Mouse (Mus musculus): ENCODE results near the gene Pced1b. TPM values are rescaled to one million over a fixed set of nuclear protein-coding genes. Genes with fewer than 3 reads are reported as not detected.

Gene Pced1b
- total and polyA plus RNA-seq, 3 experiments: 3.6 to 3.9 (median 3.8) TPM

DNA sequence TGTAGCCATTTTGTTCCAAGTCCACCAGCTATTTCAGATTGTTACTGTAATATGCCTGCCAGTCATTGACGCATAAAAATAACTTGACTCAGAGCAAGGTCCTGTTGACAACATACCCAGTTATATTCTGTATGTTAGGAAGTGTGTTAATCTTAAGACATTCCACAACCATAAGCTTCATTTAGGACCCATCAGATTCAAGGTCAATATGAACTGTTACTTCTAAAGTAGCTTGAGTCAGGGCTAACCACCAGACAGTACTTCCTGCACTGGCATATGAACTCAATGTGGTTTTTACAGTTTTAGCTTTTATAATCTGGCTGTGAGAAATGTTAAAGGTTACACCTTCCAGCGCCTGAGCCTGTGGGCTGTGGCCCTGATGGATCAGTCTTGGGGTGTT, 173.4 kb downstream of the Pced1b start:
- H3K9ac ChIP-seq (ENCODE audit: low read depth, low read length): no peak overlapping the region
- intact Hi-C loops (cut with DNase I): no loop called here
- no peak overlapping the region for H3K4me3 ChIP-seq
- no peaks in the 10 kb centered on the region for H3K79me2 ChIP-seq (replicated peaks; ENCODE audit: control insufficient read depth, insufficient read depth, low read length)
- TF ChIP-seq EP300 (IDR thresholded peaks at IDR 0.05; ENCODE audit: insufficient read depth, low read depth, low read length) (no peak), POLR2A (IDR thresholded peaks at IDR 0.05; ENCODE audit: insufficient read depth, low read depth, low read length) (no peak), CTCF (IDR thresholded peaks at IDR 0.05) (no peak)
- no peaks in the 10 kb centered on the region for H3K36me3 ChIP-seq (ENCODE audit: control insufficient read depth, insufficient read depth, low read length)
- H3K4me1 ChIP-seq (ENCODE audit: control insufficient read depth, insufficient read depth, low read length): no peaks in the 10 kb centered on the region
- WGBS: 91% methylated on average over 2 of the region's 2 CpGs
- no peak overlapping the region for H3K27ac ChIP-seq
- H3K27me3 ChIP-seq (ENCODE audit: control insufficient read depth, insufficient read depth, low read length): no peaks in the 10 kb centered on the region
- DNase-seq: no peak

DNA sequence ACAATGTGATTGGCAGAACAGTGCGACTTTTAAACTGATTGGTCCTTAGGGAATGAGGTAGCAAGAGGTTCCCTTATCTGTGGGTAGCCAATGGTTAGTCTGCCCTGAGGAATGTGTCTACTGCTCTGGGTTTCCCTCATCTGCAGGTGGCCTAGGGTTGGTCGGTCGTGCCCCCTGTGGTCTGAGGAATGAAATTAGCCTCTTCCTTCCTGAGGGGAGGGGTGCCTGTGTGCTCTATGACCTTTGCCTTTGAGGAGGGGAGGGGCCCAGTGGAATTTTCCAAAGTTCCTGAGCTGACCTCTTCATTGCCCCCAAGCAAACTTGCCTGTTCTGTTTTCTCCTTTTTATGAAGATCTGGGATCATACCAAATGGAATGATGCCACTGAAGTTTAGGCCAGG, 174.6 kb downstream of the Pced1b start:
- intact Hi-C loops (cut with DNase I): no loop called here
- Histone ChIP-seq H3K36me3 (ENCODE audit: control insufficient read depth, insufficient read depth, low read length) (no peaks in the 10 kb centered on the region), H3K27ac (no peak overlapping the region), H3K4me3 (no peak overlapping the region), H3K9ac (ENCODE audit: low read depth, low read length) (no peak overlapping the region), H3K4me1 (ENCODE audit: control insufficient read depth, insufficient read depth, low read length) (no peaks in the 10 kb centered on the region), H3K79me2 (replicated peaks; ENCODE audit: control insufficient read depth, insufficient read depth, low read length) (no peaks in the 10 kb centered on the region), H3K27me3 (ENCODE audit: control insufficient read depth, insufficient read depth, low read length) (no peaks in the 10 kb centered on the region)
- no peak for DNase-seq
- WGBS: 56% methylated on average over 3 of the region's 3 CpGs
- TF ChIP-seq POLR2A (IDR thresholded peaks at IDR 0.05; ENCODE audit: insufficient read depth, low read depth, low read length) (no peak), CTCF (IDR thresholded peaks at IDR 0.05) (no peak), EP300 (IDR thresholded peaks at IDR 0.05; ENCODE audit: insufficient read depth, low read depth, low read length) (no peak)

DNA sequence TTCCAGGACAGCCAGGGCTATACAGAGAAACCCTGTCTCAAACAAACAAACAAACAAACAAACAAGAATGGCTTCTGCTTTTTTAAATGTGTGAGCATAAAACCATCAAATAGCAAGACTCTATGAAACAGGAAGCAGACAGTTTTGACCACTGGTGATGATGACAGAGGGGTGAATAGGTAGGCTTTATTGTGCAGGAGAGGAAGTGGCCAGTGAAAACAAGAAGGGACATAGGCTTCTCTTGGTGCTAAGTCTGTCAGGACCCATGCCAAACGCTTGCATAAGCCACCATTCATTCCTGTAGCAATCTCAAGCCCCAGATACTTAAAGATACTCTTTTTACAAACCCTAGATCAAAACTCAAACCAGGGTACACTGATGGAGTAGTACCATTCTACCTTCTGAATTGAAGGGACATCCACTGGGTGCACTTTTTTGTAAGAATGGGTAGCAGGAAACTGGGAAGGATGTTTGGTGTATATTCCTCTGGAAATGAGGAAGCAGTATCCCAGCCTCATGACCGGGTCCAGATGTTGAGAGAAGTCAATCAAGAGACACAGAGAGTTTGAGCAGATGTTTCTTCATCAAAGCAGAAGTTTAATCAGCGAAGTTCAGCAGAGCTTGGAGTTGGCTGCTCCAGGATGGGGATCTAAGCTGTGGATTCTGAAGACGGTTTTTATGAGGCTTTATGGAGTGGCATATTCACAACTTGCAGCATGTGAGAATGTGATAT, 175.5 kb downstream of the Pced1b start:
- DNase-seq: no peak

DNA sequence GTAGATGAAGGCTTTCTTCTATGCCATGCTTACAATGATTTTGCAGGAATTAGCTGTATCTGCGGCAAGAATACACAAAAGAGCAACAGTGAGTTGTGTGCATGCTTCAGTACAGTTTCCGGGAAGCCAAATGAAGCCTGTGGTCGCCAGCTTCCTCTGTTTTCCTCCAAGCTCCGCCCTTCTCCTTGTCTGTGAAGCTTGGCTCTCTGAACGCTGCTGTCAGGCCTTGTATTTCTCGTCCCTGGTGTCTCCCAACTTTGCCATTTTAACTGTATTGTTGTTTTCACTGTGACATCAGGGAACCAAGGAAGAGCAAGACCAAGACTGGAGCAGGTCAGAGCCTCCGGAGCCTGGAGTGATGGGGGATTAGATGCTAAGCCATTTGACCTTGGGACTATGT, 177.5 kb downstream of the Pced1b start:
- intact Hi-C loops (cut with DNase I): no loop called here
- WGBS: 36% methylated on average over 7 of the region's 7 CpGs
- TF ChIP-seq EP300 (IDR thresholded peaks at IDR 0.05; ENCODE audit: insufficient read depth, low read depth, low read length): no peak
- no peak for TF ChIP-seq POLR2A (IDR thresholded peaks at IDR 0.05; ENCODE audit: insufficient read depth, low read depth, low read length)
- TF ChIP-seq CTCF (IDR thresholded peaks at IDR 0.05): no peak
- Histone ChIP-seq H3K79me2 (replicated peaks; ENCODE audit: control insufficient read depth, insufficient read depth, low read length) (no peaks in the 10 kb centered on the region), H3K4me1 (ENCODE audit: control insufficient read depth, insufficient read depth, low read length) (no peaks in the 10 kb centered on the region), H3K9ac (ENCODE audit: low read depth, low read length) (no peak overlapping the region), H3K27me3 (ENCODE audit: control insufficient read depth, insufficient read depth, low read length) (no peaks in the 10 kb centered on the region), H3K36me3 (ENCODE audit: control insufficient read depth, insufficient read depth, low read length) (no peaks in the 10 kb centered on the region), H3K4me3 (no peak overlapping the region), H3K27ac (no peak overlapping the region)
- DNase-seq: peak in 1 of 2 experiments; percentile 33

More for the DNA sequence above, 175.5 kb downstream of the Pced1b start:
- Histone ChIP-seq H3K27ac (no peak overlapping the region), H3K27me3 (ENCODE audit: control insufficient read depth, insufficient read depth, low read length) (no peaks in the 10 kb centered on the region), H3K9ac (ENCODE audit: low read depth, low read length) (no peak overlapping the region), H3K4me3 (no peak overlapping the region), H3K36me3 (ENCODE audit: control insufficient read depth, insufficient read depth, low read length) (no peaks in the 10 kb centered on the region), H3K4me1 (ENCODE audit: control insufficient read depth, insufficient read depth, low read length) (no peaks in the 10 kb centered on the region), H3K79me2 (replicated peaks; ENCODE audit: control insufficient read depth, insufficient read depth, low read length) (no peaks in the 10 kb centered on the region)
- intact Hi-C loops (cut with DNase I): no loop called here
- WGBS: 53% methylated on average over 4 of the region's 4 CpGs
- no peak for TF ChIP-seq POLR2A (IDR thresholded peaks at IDR 0.05; ENCODE audit: insufficient read depth, low read depth, low read length)
- TF ChIP-seq EP300 (IDR thresholded peaks at IDR 0.05; ENCODE audit: insufficient read depth, low read depth, low read length): no peak
- no peak for TF ChIP-seq CTCF (IDR thresholded peaks at IDR 0.05)

DNA sequence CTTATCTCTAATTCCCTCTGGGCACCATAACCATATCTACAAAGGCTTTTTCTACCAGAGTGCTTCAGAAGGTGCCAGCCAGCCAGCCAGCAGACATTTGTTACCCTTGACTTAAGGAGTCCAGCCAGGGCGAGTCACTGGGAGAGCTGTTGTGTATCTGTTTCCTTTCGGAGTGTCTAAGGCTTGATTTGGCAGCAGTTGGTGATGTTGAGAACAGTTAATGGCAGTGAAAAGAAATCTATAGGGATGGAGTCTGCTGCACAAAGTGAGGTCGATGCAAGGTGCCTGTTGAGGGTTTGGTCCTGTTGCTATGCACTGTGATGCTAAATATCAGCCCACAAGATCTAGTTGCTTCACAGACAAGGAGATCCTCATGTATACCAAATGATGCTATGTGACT, 178.1 kb downstream of the Pced1b start:
- no peak for TF ChIP-seq CTCF (IDR thresholded peaks at IDR 0.05)
- TF ChIP-seq POLR2A (IDR thresholded peaks at IDR 0.05; ENCODE audit: insufficient read depth, low read depth, low read length): no peak
- no peak for TF ChIP-seq EP300 (IDR thresholded peaks at IDR 0.05; ENCODE audit: insufficient read depth, low read depth, low read length)
- Histone ChIP-seq H3K79me2 (replicated peaks; ENCODE audit: control insufficient read depth, insufficient read depth, low read length) (no peaks in the 10 kb centered on the region), H3K27me3 (ENCODE audit: control insufficient read depth, insufficient read depth, low read length) (no peaks in the 10 kb centered on the region), H3K36me3 (ENCODE audit: control insufficient read depth, insufficient read depth, low read length) (no peaks in the 10 kb centered on the region), H3K9ac (ENCODE audit: low read depth, low read length) (no peak overlapping the region), H3K4me1 (ENCODE audit: control insufficient read depth, insufficient read depth, low read length) (no peaks in the 10 kb centered on the region), H3K4me3 (no peak overlapping the region), H3K27ac (no peak overlapping the region)
- WGBS: 79% methylated on average over 3 of the region's 3 CpGs
- no peak for DNase-seq
- intact Hi-C loops (cut with DNase I): no loop called here

DNA sequence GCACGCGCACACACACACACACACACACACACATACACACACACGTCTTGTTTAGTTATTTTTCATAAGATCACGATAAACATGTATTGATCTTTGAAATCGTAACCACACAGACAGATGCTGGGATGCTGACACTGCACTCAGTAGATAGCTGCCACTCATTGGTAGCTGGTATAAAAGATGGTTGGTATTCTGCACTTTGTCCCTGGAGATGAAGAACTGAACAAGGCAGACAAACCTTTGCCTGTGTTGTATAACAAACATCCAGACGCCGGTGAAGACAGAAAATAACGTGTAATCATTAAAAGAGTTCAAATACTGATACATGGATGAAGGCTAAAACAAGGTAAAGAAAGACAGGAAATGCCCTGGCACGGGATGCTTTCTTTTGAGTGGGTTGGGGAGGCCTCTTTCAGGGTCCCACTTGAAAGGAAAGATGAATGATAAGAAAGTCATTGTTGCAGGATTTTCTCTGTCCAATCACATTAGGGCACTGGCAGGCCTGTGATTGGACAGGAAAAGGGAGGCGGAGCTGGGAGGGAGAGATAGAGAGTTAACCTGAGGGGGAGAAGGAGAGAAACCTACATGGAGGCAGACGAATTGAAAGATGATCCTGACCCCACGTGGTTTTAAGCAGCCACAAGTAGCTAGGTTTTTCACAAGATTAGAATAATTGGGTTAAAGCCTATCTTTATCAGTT, 182.4 kb downstream of the Pced1b start:
- H3K27ac ChIP-seq: no peak overlapping the region

More for the DNA sequence above, 182.4 kb downstream of the Pced1b start:
- H3K4me3 ChIP-seq: no peak overlapping the region
- no peak for DNase-seq
- TF ChIP-seq POLR2A (IDR thresholded peaks at IDR 0.05; ENCODE audit: insufficient read depth, low read depth, low read length) (no peak), CTCF (IDR thresholded peaks at IDR 0.05) (no peak), EP300 (IDR thresholded peaks at IDR 0.05; ENCODE audit: insufficient read depth, low read depth, low read length) (no peak)
- 76% methylated on average over 12 of the region's 12 CpGs for WGBS
- H3K79me2 ChIP-seq (replicated peaks; ENCODE audit: control insufficient read depth, insufficient read depth, low read length): no peaks in the 10 kb centered on the region
- no peaks in the 10 kb centered on the region for H3K27me3 ChIP-seq (ENCODE audit: control insufficient read depth, insufficient read depth, low read length)
- no peak overlapping the region for H3K9ac ChIP-seq (ENCODE audit: low read depth, low read length)
- no peaks in the 10 kb centered on the region for H3K4me1 ChIP-seq (ENCODE audit: control insufficient read depth, insufficient read depth, low read length)
- intact Hi-C loops (cut with DNase I): no loop called here
- H3K36me3 ChIP-seq (ENCODE audit: control insufficient read depth, insufficient read depth, low read length): no peaks in the 10 kb centered on the region

Data from heart, adult 2 months (tissue).